Mouse (Mus musculus) kidney, embryonic 15.5 days (tissue): ENCODE results near the gene 1700021F05Rik. TPM values are rescaled to one million over a fixed set of nuclear protein-coding genes. Genes with fewer than 3 reads are reported as not detected.

Source experiments
- ATAC-seq: fragments of 200-750 bp; cut with Nextera tagmentation; replicated peaks from 2 replicates; pipeline ENCODE4 v1.8.0; 2017; ENCODE audit warnings: moderate TSS enrichment; ENCODE audit not compliant: low FRiP score
- H3K27ac ChIP-seq: fragments of 300-500 bp; sonication (generic); 2 replicates; pipeline ENCODE4 v1.5.1; 2015; ENCODE audit warnings: mild to moderate bottlenecking, inconsistent platforms
- H3K27me3 ChIP-seq: fragments of 300-500 bp; sonication (generic); 2 replicates; pipeline ENCODE4 v1.6.1; 2015; ENCODE audit warnings: inconsistent platforms
- H3K36me3 ChIP-seq: fragments of 300-500 bp; sonication (generic); 2 replicates; pipeline ENCODE4 v1.6.1; 2015; ENCODE audit warnings: inconsistent platforms
- H3K4me1 ChIP-seq: fragments of 300-500 bp; sonication (generic); 2 replicates; pipeline ENCODE4 v1.6.1; 2015; ENCODE audit warnings: inconsistent platforms
- H3K4me2 ChIP-seq: fragments of 300-500 bp; sonication (generic); 2 replicates; pipeline ENCODE4 v1.6.1; 2015; ENCODE audit warnings: moderate library complexity, mild to moderate bottlenecking, inconsistent platforms
- H3K4me3 ChIP-seq: fragments of 300-500 bp; sonication (generic); replicated peaks from 2 replicates; pipeline ENCODE4 v1.5.1; 2015; ENCODE audit warnings: mild to moderate bottlenecking, inconsistent platforms
- H3K9ac ChIP-seq: fragments of 300-500 bp; sonication (generic); 2 replicates; pipeline ENCODE4 v1.6.1; 2015; ENCODE audit warnings: mild to moderate bottlenecking, inconsistent platforms
- H3K9me3 ChIP-seq: fragments of 300-500 bp; sonication (generic); replicated peaks from 2 replicates; pipeline ENCODE4 v1.6.1; 2016; ENCODE audit warnings: inconsistent platforms
- WGBS: fragments of 180-500 bp; shearing (Covaris S2); methylation state at CpG from one replicate; pipeline ENCODE4 v1.1.7; 2015; ENCODE audit warnings: mixed read lengths; 5-methylcytosine and 5-hydroxymethylcytosine counted together
- polyA plus RNA-seq: library from polyadenylated mRNA; unstranded; fragments of >200 nt; fragmentation: Nextera tagmentation; extraction: Ambion mirVana; gene quantifications from 2 replicates; pipeline ENCODE4 v1.2.1, GENCODE M21; 2015

Gene 1700021F05Rik
- 74.3 and 77.4 TPM in 2 replicates for polyA plus RNA-seq

GRCm38 (mm10) chr10:43540442-43541152 is at the start of gene 1700021F05Rik:
Gene 1700021F05Rik, minus strand, starts transcription at chr10:43540994.
- peak within 1 kb of the TSS; percentile 63 for H3K4me2 ChIP-seq
- WGBS = under 1% methylated on average over 56 of the region's 56 CpGs
- no peaks in the 10 kb centered on the region for H3K9me3 ChIP-seq
- H3K4me3 ChIP-seq = peak within 1 kb of the TSS; percentile 80
- no peaks in the 10 kb centered on the region for H3K27me3 ChIP-seq
- peak; percentile 99 for ATAC-seq
- H3K27ac ChIP-seq = peak within 1 kb of the TSS; percentile 86
- peak within 1 kb of the TSS; percentile 81 for H3K9ac ChIP-seq
- H3K36me3 ChIP-seq = peaks cover 11% of the 10 kb centered on the region
- peaks cover 25% of the 10 kb centered on the region for H3K4me1 ChIP-seq

GRCm38 (mm10) chr10:43588470-43589177 is 47.8 kb upstream of the 1700021F05Rik start:
- Histone ChIP-seq H3K9me3 (no peaks in the 10 kb centered on the region), H3K4me3 (no peak overlapping the region), H3K27me3 (no peaks in the 10 kb centered on the region), H3K4me1 (peaks cover 15% of the 10 kb centered on the region), H3K27ac (peak overlapping the region; percentile 51), H3K4me2 (peak overlapping the region; percentile 34), H3K36me3 (peaks cover 19% of the 10 kb centered on the region), H3K9ac (no peak overlapping the region)
- no peak for ATAC-seq
- 61% methylated on average over 8 of the region's 8 CpGs for WGBS

- no peaks in the 10 kb centered on the region for H3K9me3 ChIP-seq
- H3K27ac ChIP-seq = no peak overlapping the region
- peaks cover 39% of the 10 kb centered on the region for H3K36me3 ChIP-seq
- H3K4me3 ChIP-seq = no peak overlapping the region
- 96% methylated on average over 4 of the region's 4 CpGs for WGBS
- H3K4me2 ChIP-seq = no peak overlapping the region
- H3K9ac ChIP-seq = no peak overlapping the region
- no peaks in the 10 kb centered on the region for H3K27me3 ChIP-seq
- ATAC-seq = no peak
- H3K4me1 ChIP-seq = peaks cover 17% of the 10 kb centered on the region
Measured at GRCm38 (mm10) chr10:43584538-43584937, 43.7 kb upstream of the 1700021F05Rik start.

- peaks cover 39% of the 10 kb centered on the region for H3K36me3 ChIP-seq
- H3K4me3 ChIP-seq = peak overlapping the region; percentile 84
- H3K27me3 ChIP-seq = no peaks in the 10 kb centered on the region
- peak overlapping the region; percentile 92 for H3K9ac ChIP-seq
- H3K9me3 ChIP-seq = no peaks in the 10 kb centered on the region
- 27% methylated on average over 3 of the region's 3 CpGs for WGBS
- H3K4me2 ChIP-seq = peak overlapping the region; percentile 94
- peaks cover 19% of the 10 kb centered on the region; the same call in 1 of the 2 replicates for H3K4me1 ChIP-seq
- H3K27ac ChIP-seq = peak overlapping the region; percentile 100
- ATAC-seq = no peak
Measured at GRCm38 (mm10) chr10:43581260-43581659, 40.5 kb upstream of the 1700021F05Rik start.

GRCm38 (mm10) chr10:43580649-43581078 is 39.9 kb upstream of the 1700021F05Rik start:
- H3K4me1 ChIP-seq = peaks cover 19% of the 10 kb centered on the region; the same call in 1 of the 2 replicates
- H3K36me3 ChIP-seq = peaks cover 39% of the 10 kb centered on the region
- peak overlapping the region; percentile 100 for H3K27ac ChIP-seq
- WGBS = under 1% methylated on average over 15 of the region's 15 CpGs
- no peak; the same call in 1 of the 2 replicates for ATAC-seq
- H3K4me3 ChIP-seq = peak overlapping the region; percentile 84
- no peaks in the 10 kb centered on the region for H3K27me3 ChIP-seq
- peak overlapping the region; percentile 94 for H3K4me2 ChIP-seq
- H3K9me3 ChIP-seq = no peaks in the 10 kb centered on the region
- peak overlapping the region; percentile 92 for H3K9ac ChIP-seq

- ATAC-seq = peak; percentile 20
- H3K9me3 ChIP-seq = no peaks in the 10 kb centered on the region
- peaks cover 30% of the 10 kb centered on the region for H3K36me3 ChIP-seq
- peaks cover 21% of the 10 kb centered on the region; the same call in 1 of the 2 replicates for H3K4me1 ChIP-seq
- H3K4me2 ChIP-seq = peak overlapping the region; percentile 94
- no peaks in the 10 kb centered on the region for H3K27me3 ChIP-seq
- H3K4me3 ChIP-seq = peak overlapping the region; percentile 84
- peak overlapping the region; percentile 100 for H3K27ac ChIP-seq
- H3K9ac ChIP-seq = peak overlapping the region; percentile 92
- WGBS = under 1% methylated on average over 49 of the region's 49 CpGs
Measured at GRCm38 (mm10) chr10:43579381-43580261, 38.8 kb upstream of the 1700021F05Rik start.

GRCm38 (mm10) chr10:43578754-43579380 is 38.1 kb upstream of the 1700021F05Rik start:
- H3K4me3 ChIP-seq = peak overlapping the region; percentile 84
- H3K4me1 ChIP-seq = peaks cover 21% of the 10 kb centered on the region; the same call in 1 of the 2 replicates
- peak overlapping the region; percentile 100 for H3K27ac ChIP-seq
- H3K9me3 ChIP-seq = no peaks in the 10 kb centered on the region
- H3K9ac ChIP-seq = peak overlapping the region; percentile 92
- peak; percentile 91 for ATAC-seq
- H3K27me3 ChIP-seq = no peaks in the 10 kb centered on the region
- peak overlapping the region; percentile 94 for H3K4me2 ChIP-seq
- H3K36me3 ChIP-seq = peaks cover 22% of the 10 kb centered on the region
- under 1% methylated on average over 49 of the region's 65 CpGs for WGBS

GRCm38 (mm10) chr10:43578366-43578753 is 37.6 kb upstream of the 1700021F05Rik start:
- ATAC-seq = peak; percentile 64
- under 1% methylated on average over 32 of the region's 32 CpGs for WGBS
- Histone ChIP-seq H3K27me3 (no peaks in the 10 kb centered on the region), H3K9me3 (no peaks in the 10 kb centered on the region), H3K9ac (peak overlapping the region; percentile 92), H3K27ac (peak overlapping the region; percentile 100), H3K4me2 (peak overlapping the region; percentile 94), H3K4me1 (peaks cover 21% of the 10 kb centered on the region; the same call in 1 of the 2 replicates), H3K4me3 (peak overlapping the region; percentile 84), H3K36me3 (peaks cover 17% of the 10 kb centered on the region)

GRCm38 (mm10) chr10:43577997-43578331 is 37.2 kb upstream of the 1700021F05Rik start, which contains the start of gene Cd24a:
Gene Cd24a, plus strand, starts transcription at chr10:43578284.
- no peaks in the 10 kb centered on the region for H3K9me3 ChIP-seq
- H3K27ac ChIP-seq = peak within 1 kb of the TSS; percentile 100
- peak within 1 kb of the TSS; percentile 84 for H3K4me3 ChIP-seq
- peaks cover 13% of the 10 kb centered on the region for H3K36me3 ChIP-seq
- H3K4me1 ChIP-seq = peaks cover 21% of the 10 kb centered on the region; the same call in 1 of the 2 replicates
- 0% methylated on average over 6 of the region's 6 CpGs for WGBS
- H3K27me3 ChIP-seq = no peaks in the 10 kb centered on the region
- peak within 1 kb of the TSS; percentile 92 for H3K9ac ChIP-seq
- no peak for ATAC-seq
- H3K4me2 ChIP-seq = peak within 1 kb of the TSS; percentile 94

- Histone ChIP-seq H3K36me3 (peaks cover 8% of the 10 kb centered on the region), H3K4me2 (peak overlapping the region; percentile 94), H3K9me3 (no peaks in the 10 kb centered on the region), H3K9ac (peak overlapping the region; percentile 92), H3K27ac (peak overlapping the region; percentile 100), H3K4me1 (peaks cover 21% of the 10 kb centered on the region; the same call in 1 of the 2 replicates), H3K27me3 (no peaks in the 10 kb centered on the region), H3K4me3 (peak overlapping the region; percentile 84)
- ATAC-seq = peak; percentile 30
- 15% methylated on average over 19 of the region's 19 CpGs for WGBS
Measured at GRCm38 (mm10) chr10:43577299-43577996, 36.7 kb upstream of the 1700021F05Rik start.
